Mouse (Mus musculus) liver, postnatal 0 days (tissue): ENCODE data around the gene Sh3d19.

Experiments used
- CTCF ChIP-seq: sonication (generic); IDR thresholded peaks from 2 replicates; pipeline ENCODE4 v1.5.1; 2016; ENCODE audit warnings: antibody characterized with exemption, low read depth
- EP300 ChIP-seq: IDR thresholded peaks from 2 replicates; pipeline ENCODE4 v1.6.1; 2016; ENCODE audit warnings: antibody characterized with exemption, low read depth, mild to moderate bottlenecking

GRCm38 (mm10) chr3:86112766-86113165 lies 141.9 kb downstream of the Sh3d19 start:
- TF ChIP-seq CTCF (no peak), EP300 (no peak)
